Mouse (Mus musculus) CH12.LX (cell line): ENCODE results near the gene Pcolce2. TPM values are rescaled to one million over a fixed set of nuclear protein-coding genes. Genes with fewer than 3 reads are reported as not detected.

Experiments
- DNase-seq: peaks from one replicate; pipeline ENCODE4 v3.0.0-alpha.2; 2013; ENCODE audit errors: extremely low read depth
- H3K27ac ChIP-seq: 2 replicates; pipeline ENCODE4 v1.5.1; 2012; ENCODE audit warnings: low read depth, mild to moderate bottlenecking, control low read depth, moderate library complexity; ENCODE audit not compliant: insufficient read depth
- H3K27me3 ChIP-seq: replicated peaks from 2 replicates; pipeline ENCODE3; 2012; ENCODE audit warnings: inconsistent platforms
- H3K36me3 ChIP-seq, 2 experiments: replicated peaks in 1 of 2; 2 replicates each; pipeline versions ENCODE3 to v1.6.1; 2012; ENCODE audit warnings: inconsistent platforms in 1 of 2, low read length in 1 of 2, mild to moderate bottlenecking in 1 of 2, mixed read lengths in 1 of 2, moderate library complexity in 1 of 2; ENCODE audit not compliant: control insufficient read depth in 1 of 2, insufficient read depth in 1 of 2
- H3K4me1 ChIP-seq, 2 experiments: 2 replicates each; pipeline ENCODE4 v1.6.1; 2012; ENCODE audit warnings: inconsistent platforms in 1 of 2, moderate library complexity in 1 of 2; ENCODE audit not compliant: insufficient read depth in 2 of 2, control insufficient read depth in 1 of 2
- H3K4me2 ChIP-seq: 2 replicates; pipeline ENCODE4 v1.6.1; 2012; ENCODE audit warnings: low read depth, mild to moderate bottlenecking, control low read depth; ENCODE audit not compliant: poor library complexity, insufficient read depth, severe bottlenecking
- H3K4me3 ChIP-seq, 3 experiments: fragments of 150-350 bp in 1 of 3; sonication (generic) in 1 of 3; replicated peaks in 1 of 3; 2 replicates each; pipeline versions ENCODE3 to v1.5.1; 2011 to 2012; ENCODE audit warnings: low read depth in 2 of 3, low read length in 2 of 3, mild to moderate bottlenecking in 2 of 3, moderate library complexity in 2 of 3, control low read depth in 1 of 3, improper control_type of control experiment in 1 of 3, inconsistent platforms in 1 of 3, mixed read lengths in 1 of 3; ENCODE audit not compliant: poor library complexity in 1 of 3
- H3K79me2 ChIP-seq: replicated peaks from 2 replicates; pipeline ENCODE4 v1.6.1; 2012; ENCODE audit warnings: mild to moderate bottlenecking, moderate library complexity; ENCODE audit not compliant: control insufficient read depth, poor library complexity, insufficient read depth, severe bottlenecking; ENCODE audit errors: extremely low read depth
- H3K9ac ChIP-seq: 2 replicates; pipeline ENCODE4 v1.6.1; 2012; ENCODE audit warnings: low read depth, mild to moderate bottlenecking, control low read depth, moderate library complexity; ENCODE audit not compliant: insufficient read depth
- H3K9me3 ChIP-seq: replicated peaks from 2 replicates; pipeline ENCODE3; 2012; ENCODE audit warnings: low read length, inconsistent platforms, mixed read lengths
- BHLHE40 ChIP-seq: IDR thresholded peaks from 2 replicates; pipeline ENCODE4 v1.6.1; 2011; ENCODE audit warnings: mild to moderate bottlenecking, low read depth, low read length, improper control_type of control experiment
- CHD2 ChIP-seq: IDR thresholded peaks from 2 replicates; pipeline ENCODE4 v1.6.1; 2011; ENCODE audit warnings: low read length, improper control_type of control experiment
- ELF1 ChIP-seq: IDR thresholded peaks from 2 replicates; pipeline ENCODE4 v1.6.1; 2014; ENCODE audit warnings: low read depth, mild to moderate bottlenecking, inconsistent platforms, low read length, improper control_type of control experiment
- EP300 ChIP-seq: IDR thresholded peaks from 2 replicates; pipeline ENCODE4 v1.6.1; 2011; ENCODE audit warnings: low read length, improper control_type of control experiment
- ETS1 ChIP-seq: conservative IDR thresholded peaks from 2 replicates; pipeline ENCODE4 v1.6.1; 2012; ENCODE audit warnings: low read depth, mild to moderate bottlenecking, inconsistent platforms, low read length, improper control_type of control experiment, moderate library complexity
- HCFC1 ChIP-seq: IDR thresholded peaks from 2 replicates; pipeline ENCODE4 v1.6.1; 2012; ENCODE audit warnings: low read depth, mild to moderate bottlenecking, inconsistent platforms, low read length, improper control_type of control experiment
- MAFK ChIP-seq: IDR thresholded peaks from 2 replicates; pipeline ENCODE4 v1.6.1; 2011; ENCODE audit warnings: low read length, improper control_type of control experiment; ENCODE audit not compliant: insufficient replicate concordance
- MAX ChIP-seq: IDR thresholded peaks from 2 replicates; pipeline ENCODE4 v1.6.1; 2011; ENCODE audit warnings: low read length, improper control_type of control experiment
- MAZ ChIP-seq: IDR thresholded peaks from 2 replicates; pipeline ENCODE4 v1.6.1; 2012; ENCODE audit warnings: low read depth, mild to moderate bottlenecking, inconsistent platforms, low read length, improper control_type of control experiment, moderate library complexity
- MXI1 ChIP-seq: IDR thresholded peaks from 2 replicates; pipeline ENCODE4 v1.6.1; 2011; ENCODE audit warnings: mild to moderate bottlenecking, low read depth, low read length, improper control_type of control experiment
- MYC ChIP-seq: IDR thresholded peaks from 2 replicates; pipeline ENCODE4 v1.6.1; 2011; ENCODE audit warnings: low read depth, mild to moderate bottlenecking, improper control_type of control experiment, low read length
- NELFE ChIP-seq: IDR thresholded peaks from 2 replicates; pipeline ENCODE4 v1.6.1; 2011; ENCODE audit warnings: low read depth, low read length, improper control_type of control experiment
- NRF1 ChIP-seq: IDR thresholded peaks from 2 replicates; pipeline ENCODE4 v1.6.1; 2014; ENCODE audit warnings: low read depth, mild to moderate bottlenecking, inconsistent platforms, low read length, improper control_type of control experiment, moderate library complexity
- RAD21 ChIP-seq: IDR thresholded peaks from 2 replicates; pipeline ENCODE4 v1.6.1; 2011; ENCODE audit warnings: low read depth, mild to moderate bottlenecking, low read length, improper control_type of control experiment, moderate library complexity
- TBP ChIP-seq: conservative IDR thresholded peaks from 2 replicates; pipeline ENCODE4 v1.6.1; 2011; ENCODE audit warnings: low read depth, low read length, improper control_type of control experiment
- USF2 ChIP-seq: conservative IDR thresholded peaks from 2 replicates; pipeline ENCODE4 v1.6.1; 2011; ENCODE audit warnings: low read depth, low read length, improper control_type of control experiment
- ZC3H11A ChIP-seq: IDR thresholded peaks from 2 replicates; pipeline ENCODE4 v1.6.1; 2012; ENCODE audit warnings: low read depth, mild to moderate bottlenecking, inconsistent platforms, low read length, improper control_type of control experiment
- ZMIZ1 ChIP-seq: IDR thresholded peaks from 2 replicates; pipeline ENCODE4 v1.6.1; 2012; ENCODE audit warnings: low read depth, mild to moderate bottlenecking, inconsistent platforms, low read length, improper control_type of control experiment
- ZNF384 ChIP-seq: IDR thresholded peaks from 2 replicates; pipeline ENCODE4 v1.6.1; 2012; ENCODE audit warnings: low read depth, low read length, improper control_type of control experiment, inconsistent platforms
- dilution Hi-C: fragments of 300-500 bp; cut with MboI; formaldehyde crosslinking; loops from 2 replicates; pipeline ENCODE4 v1.14.3; 2020; ENCODE audit warnings: low sequenced_read_pairs; ENCODE audit not compliant: extremely low pct_unique_long_range_greater_than_20kb, extremely low pct_ligation_motif_present
- in situ Hi-C: fragments of 300-500 bp; cut with MboI; formaldehyde crosslinking; loops from 3 replicates; pipeline ENCODE4 v1.14.3; 2019; ENCODE audit warnings: low sequenced_read_pairs, low pct_ligation_motif_present, low pct_unique_long_range_greater_than_20kb, mixed read lengths
- polyA plus RNA-seq: library from polyadenylated mRNA; unstranded; fragments of >175 nt; gene quantifications from 2 replicates; pipeline ENCODE4 v1.2.1, GENCODE M21; 2012; ENCODE audit warnings: low read depth; ENCODE audit not compliant: insufficient read length
- total RNA-seq, 2 experiments: library from RNA; depleted of rRNA; stranded (reverse); fragments of 300-350 nt in 1 of 2; fragments of >200 nt in 1 of 2; gene quantifications; 2 replicates each; pipeline ENCODE4 v1.2.3; 2012 to 2014

Pcolce2 gene
- total and polyA plus RNA-seq, 3 experiments, result 0.04 TPM; not detected in 2

DNA sequence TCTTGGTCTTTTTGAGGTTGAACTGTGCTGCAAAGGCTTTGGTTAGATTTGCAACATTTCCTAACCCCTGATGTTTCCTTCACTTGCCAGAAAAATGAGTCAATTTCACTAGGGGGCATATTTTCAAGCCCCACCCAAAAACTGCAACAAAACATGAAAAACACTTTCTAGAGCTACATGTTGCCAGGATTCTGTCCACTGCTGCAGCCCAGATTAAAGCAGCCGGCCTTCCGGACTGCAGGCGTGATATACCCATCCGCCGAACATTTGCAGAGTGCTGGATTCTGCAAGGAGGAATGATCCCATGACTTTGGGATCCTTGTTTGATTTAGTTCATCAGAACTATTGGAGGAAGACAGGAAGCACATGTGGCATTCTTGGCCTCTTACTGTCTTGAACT is 17.0 kb downstream of the Pcolce2 start:
- no peak overlapping the region for H3K27ac ChIP-seq
- no peaks in the 10 kb centered on the region for H3K27me3 ChIP-seq
- H3K9me3 ChIP-seq, result no peaks in the 10 kb centered on the region
- no peak overlapping the region for H3K4me2 ChIP-seq
- no peak overlapping the region for H3K4me3 ChIP-seq
- dilution Hi-C loops, result no loop called here
- H3K79me2 ChIP-seq, result no peaks in the 10 kb centered on the region
- H3K4me1 ChIP-seq, result no peaks in the 10 kb centered on the region; a peak in 1 of 4 replicates
- in situ Hi-C loops, result no loop called here
- H3K9ac ChIP-seq, result no peak overlapping the region
- H3K36me3 ChIP-seq, result no peaks in the 10 kb centered on the region
- TF ChIP-seq EP300 (no peak), MXI1 (no peak), ZMIZ1 (no peak), MAFK (no peak), ZC3H11A (no peak), CHD2 (no peak), TBP (no peak), ZNF384 (no peak), NRF1 (no peak), MYC (no peak), HCFC1 (no peak), MAX (no peak), BHLHE40 (no peak), MAZ (no peak), RAD21 (no peak), ETS1 (no peak), ELF1 (no peak), NELFE (no peak)
- no peak for DNase-seq

DNA sequence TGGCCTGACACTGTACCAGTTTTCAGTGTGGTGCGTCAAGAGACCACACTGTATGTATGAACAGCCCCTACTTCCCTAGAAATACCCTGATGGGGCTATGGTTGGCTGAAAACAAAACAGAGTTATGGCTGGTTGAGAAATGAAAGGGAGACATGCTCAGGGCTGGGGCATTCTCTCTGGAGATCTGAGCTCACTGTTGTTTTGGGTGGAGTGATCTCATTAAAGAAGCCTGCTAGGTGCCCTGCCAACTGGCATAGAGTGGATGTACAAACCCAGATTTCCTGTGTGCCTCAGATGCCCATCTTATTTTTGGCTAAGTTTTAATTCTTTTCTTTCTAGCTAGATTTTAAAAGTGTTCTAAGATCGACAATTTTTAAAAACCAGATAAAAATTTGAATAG is 20.5 kb downstream of the Pcolce2 start:
- dilution Hi-C loops, result no loop called here
- in situ Hi-C loops, result no loop called here

More for the DNA sequence above, 20.5 kb downstream of the Pcolce2 start:
- no peaks in the 10 kb centered on the region for H3K36me3 ChIP-seq
- no peaks in the 10 kb centered on the region for H3K27me3 ChIP-seq
- H3K4me1 ChIP-seq, result no peaks in the 10 kb centered on the region; a peak in 1 of 4 replicates
- H3K4me3 ChIP-seq, result no peak overlapping the region
- no peak overlapping the region for H3K9ac ChIP-seq
- TF ChIP-seq USF2 (no peak), ZC3H11A (no peak), NRF1 (no peak)
- no peaks in the 10 kb centered on the region for H3K9me3 ChIP-seq
- H3K4me2 ChIP-seq, result no peak overlapping the region
- no peaks in the 10 kb centered on the region for H3K79me2 ChIP-seq
- H3K27ac ChIP-seq, result no peak overlapping the region
- no peak for DNase-seq
